Mouse (Mus musculus) heart, postnatal 4 days (tissue): ENCODE measurements around the gene Smyd3. TPM values are rescaled to one million over a fixed set of nuclear protein-coding genes. Genes with fewer than 3 reads are reported as not detected.

Experiments
- DNase-seq: peaks from one replicate; pipeline ENCODE4 v3.0.0; 2021
- total RNA-seq, 2 experiments: library from RNA; stranded (reverse); gene quantifications; 2 replicates each; pipeline ENCODE4 v1.2.3; 2021

Gene Smyd3
- total RNA-seq, 2 experiments from 2014 or later: 8.0 to 8.4 TPM

- no peak for DNase-seq
Measured at GRCm38 (mm10) chr1:179458236-179458986, 59.4 kb downstream of the Smyd3 start.

DNA sequence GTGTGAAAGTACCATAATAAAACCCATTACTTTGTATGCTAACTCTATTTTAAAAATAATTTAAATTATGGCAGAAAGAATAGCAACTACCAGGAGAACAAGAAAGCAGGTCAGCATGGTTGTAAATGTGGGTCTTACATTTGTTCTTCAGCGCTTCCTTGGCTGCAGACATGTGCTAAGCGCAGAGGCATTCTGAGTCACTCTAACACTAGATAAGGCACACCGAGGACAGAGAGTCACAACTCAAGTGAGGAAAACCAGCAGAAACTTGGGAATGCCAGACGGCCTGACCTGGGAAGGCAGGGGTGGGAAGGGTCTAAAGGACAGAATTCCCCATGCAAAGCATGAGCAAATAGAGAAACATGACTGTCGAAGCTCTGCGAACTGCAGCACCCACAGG, 63.2 kb downstream of the Smyd3 start:
- DNase-seq: no peak

- peak; percentile 44 for DNase-seq
Measured at GRCm38 (mm10) chr1:179451211-179451610, 66.6 kb downstream of the Smyd3 start.

GRCm38 (mm10) chr1:179446845-179447212, 71.0 kb downstream of the Smyd3 start:
- DNase-seq: no peak

DNA sequence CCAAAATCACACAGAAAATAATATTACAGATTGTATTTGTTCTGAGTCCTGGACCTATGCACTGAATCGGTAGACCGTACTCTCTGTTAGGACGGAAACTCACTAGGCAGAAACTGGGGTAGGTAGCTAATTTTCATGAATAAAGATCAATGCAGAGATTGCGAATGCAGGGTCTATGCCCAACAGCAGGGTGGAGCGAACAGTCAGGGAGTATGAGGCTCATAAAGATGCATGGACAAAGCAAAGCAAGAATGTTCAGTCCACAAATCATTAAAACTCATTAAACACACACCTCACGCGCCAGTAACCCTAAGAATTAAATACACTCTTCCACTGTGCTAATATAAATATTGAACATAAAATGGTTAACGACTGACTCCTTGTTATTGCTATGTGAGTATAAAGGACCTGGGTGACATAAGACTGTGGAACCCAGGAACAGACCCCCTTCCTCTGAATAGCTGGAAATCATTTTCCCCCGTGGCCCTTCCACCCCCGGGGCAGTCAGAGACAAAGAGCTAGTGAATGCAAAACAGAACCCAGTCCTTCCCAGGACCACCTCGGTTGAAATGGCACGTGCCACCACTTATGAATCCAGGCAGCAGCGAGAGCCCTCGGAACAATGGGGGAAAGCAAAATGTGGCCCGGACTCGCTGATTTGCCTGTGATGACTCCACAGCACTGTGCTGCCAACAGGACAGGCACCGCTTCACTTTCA, 71.6 kb downstream of the Smyd3 start:
- peak; percentile 55 for DNase-seq

- no peak for DNase-seq
Measured at GRCm38 (mm10) chr1:179443835-179444234, 74.0 kb downstream of the Smyd3 start.

- DNase-seq: no peak
Measured at GRCm38 (mm10) chr1:179443423-179443822, 74.4 kb downstream of the Smyd3 start.

DNA sequence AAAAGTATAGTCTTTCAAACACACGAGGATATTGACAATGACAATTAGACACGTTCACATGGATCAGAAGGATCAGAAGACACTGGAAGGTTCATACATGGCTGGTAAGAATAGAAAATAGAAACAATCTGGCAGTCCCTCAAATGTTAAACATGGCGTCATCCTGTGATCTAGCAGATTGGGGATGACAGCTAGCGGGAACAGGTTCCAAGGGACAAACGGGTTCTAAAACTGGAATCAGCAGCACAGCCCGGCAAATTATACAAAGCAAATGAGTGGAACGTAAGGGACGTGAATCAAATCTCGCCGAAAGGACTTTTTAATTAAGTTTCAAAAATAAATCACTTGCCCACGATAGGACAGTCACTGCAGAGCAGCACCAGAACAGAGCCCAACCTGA, 81.2 kb downstream of the Smyd3 start:
- no peak for DNase-seq

DNA sequence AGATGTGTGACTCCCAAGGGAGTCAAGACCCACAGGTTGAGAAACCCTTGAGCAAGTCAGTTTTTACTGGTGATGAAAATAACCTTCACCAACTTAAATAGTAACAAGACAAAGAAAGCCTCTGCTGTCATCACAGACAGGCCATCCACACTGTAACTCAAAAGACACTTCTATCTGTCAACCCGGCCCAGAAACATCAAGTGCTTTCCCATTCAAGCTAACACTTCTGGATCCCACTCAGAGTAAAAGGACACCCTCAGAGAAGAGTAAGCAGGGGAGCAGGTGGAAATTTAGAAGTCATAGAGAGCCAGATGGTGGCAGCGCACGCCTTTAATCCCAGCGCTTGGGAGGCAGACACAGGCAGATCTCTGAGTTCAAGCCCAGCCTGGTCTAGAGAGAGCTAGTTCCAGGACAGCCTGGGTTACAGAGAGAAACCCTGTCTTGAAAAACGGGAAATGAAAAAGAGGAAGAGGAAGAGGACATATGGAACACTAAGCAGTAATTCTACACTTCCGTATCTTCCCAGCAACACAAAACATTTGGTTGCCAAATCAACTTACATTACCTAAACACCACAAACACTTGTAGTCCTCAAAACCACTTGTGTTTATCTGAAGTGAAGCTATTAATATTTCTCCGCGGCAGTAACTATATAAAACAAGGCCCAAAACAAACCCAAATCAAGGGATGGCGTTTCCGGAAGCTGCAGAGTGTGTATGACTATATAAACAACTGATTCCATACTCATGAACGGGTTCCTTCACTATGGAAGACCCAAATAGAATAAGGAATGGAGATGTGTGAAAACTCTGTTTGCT, 83.2 kb downstream of the Smyd3 start:
- no peak for DNase-seq

DNA sequence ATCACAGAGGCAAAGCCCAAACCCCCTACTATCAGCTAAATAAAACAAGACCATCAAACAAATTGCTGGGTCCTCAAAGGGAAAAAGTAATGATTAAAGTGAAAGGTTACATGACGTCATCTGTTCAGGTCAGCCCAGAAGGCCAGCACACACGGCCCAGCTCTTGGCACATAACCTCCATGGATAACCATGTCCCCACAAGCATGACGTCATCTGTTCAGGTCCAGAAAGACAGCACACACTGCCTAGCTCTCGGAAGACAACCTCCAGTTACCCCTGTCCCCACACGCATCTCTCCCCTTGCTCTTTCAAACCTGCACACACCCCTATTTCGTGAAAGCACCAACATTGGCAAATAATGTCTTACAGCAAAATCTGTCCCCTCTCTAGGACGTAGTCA, 84.0 kb downstream of the Smyd3 start:
- DNase-seq: no peak

DNA sequence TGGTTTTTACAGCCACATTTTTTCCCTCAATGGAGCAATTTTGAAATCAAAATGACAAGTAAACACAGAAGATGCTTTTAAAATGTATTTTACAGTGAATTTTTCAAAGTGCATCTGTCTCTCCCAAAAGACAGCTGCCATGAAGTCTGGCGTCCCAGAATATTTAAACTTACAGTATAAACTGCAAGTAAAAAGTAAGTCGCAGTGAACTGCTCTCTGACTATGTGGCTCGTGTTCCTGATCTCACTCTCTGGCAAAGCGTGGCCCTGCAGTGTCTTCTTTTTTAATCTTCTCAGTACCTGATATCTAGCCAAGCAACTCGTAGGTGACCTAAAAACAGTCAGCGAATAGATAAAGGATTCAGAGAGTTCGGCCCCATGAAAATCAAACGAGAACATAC, 84.5 kb downstream of the Smyd3 start:
- no peak for DNase-seq

DNA sequence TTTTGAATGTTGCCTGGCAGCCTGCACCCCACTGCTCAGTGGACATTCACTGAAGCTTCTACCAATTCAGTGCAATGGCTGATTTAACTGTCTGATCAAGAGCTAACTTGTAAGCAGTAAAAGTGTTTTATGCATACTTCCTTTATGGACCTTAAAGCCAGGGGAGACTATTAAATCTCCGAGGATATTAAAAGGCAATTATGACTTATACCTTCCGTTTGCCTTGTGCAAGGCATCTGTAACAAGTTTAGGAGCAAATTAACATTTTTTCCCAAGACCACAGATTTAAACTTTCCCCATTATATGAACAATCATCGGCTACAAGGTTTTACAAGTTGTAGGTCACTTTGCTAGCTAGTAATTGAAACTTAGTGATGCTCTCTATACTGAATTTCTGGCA, 87.8 kb downstream of the Smyd3 start:
- DNase-seq: no peak

GRCm38 (mm10) chr1:179424879-179425472, 92.9 kb downstream of the Smyd3 start:
- DNase-seq: no peak

- DNase-seq: no peak
Measured at GRCm38 (mm10) chr1:179419091-179419490, 98.8 kb downstream of the Smyd3 start.

GRCm38 (mm10) chr1:179408086-179408485, 109.8 kb downstream of the Smyd3 start:
- DNase-seq: no peak

DNA sequence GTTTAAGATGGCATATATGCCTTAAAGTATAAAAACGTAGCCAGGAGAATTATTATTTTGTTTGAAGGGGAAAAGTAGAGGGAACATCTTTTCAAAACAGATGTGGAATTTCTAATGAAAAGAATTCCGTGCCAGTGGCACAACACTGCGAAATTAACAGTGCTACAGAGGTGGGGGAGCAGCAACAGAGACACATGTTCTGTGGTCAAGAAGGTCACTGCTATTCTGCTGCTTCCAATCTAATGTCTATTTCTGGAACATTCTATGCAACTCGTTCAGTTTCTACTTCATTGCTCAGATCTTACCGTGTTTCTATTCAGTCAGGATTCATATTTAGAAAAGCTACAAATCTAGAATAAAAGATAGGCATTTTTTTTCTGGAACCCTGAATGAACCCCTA, 117.0 kb downstream of the Smyd3 start:
- no peak for DNase-seq

DNA sequence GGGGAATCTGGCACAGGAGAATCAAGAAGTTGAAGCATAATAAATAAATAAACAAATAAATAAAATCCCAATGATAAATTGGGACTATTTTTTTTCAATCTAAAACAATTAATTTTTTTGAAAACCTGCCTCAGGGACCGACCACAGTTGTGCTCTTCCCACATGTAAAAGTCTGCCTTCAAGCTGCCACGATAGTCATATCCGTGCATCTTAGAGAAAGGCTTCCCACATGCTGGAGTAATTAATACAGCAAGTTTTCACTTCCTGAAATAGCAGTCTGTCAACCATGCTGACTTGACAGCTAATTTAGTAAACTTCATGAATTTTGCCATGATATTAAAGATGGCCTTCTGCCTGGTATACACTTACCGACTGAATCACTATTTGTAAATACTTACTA, 119.2 kb downstream of the Smyd3 start:
- no peak for DNase-seq

DNA sequence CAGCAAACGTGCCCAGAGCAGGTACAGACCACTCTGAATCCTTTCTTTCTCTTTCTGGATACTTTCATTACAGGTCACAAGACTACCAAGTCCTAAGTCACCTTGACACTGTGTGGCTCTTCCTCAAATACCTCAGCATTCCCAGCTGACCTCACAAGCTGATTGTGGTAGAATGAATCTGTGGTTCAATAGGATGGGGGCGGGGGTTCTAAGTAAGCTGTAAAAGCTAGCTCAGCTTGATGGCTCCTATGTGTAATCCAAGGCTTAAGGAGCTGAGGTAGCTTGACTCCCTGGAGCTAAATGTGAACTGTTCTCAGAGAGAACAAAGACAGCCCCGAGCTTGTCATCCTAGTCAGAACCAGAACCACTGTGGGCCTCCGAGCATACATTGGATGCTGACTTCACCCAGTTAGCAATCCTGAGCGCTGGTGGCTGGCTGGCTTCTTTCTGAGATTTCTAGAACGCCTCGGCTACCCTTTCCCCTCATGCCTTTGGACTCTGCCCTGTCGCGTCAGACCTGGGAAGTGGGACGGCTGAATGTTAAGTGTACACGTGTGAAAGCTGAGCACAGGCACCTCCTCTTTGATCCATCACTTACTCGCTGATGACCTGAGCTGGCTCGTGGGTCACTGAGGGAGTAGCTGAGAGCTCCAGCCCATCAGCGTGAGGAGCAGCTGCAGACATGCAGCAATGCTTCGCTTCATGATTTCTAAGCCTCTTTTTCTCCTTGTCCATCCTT, 131.4 kb downstream of the Smyd3 start:
- DNase-seq: no peak

DNA sequence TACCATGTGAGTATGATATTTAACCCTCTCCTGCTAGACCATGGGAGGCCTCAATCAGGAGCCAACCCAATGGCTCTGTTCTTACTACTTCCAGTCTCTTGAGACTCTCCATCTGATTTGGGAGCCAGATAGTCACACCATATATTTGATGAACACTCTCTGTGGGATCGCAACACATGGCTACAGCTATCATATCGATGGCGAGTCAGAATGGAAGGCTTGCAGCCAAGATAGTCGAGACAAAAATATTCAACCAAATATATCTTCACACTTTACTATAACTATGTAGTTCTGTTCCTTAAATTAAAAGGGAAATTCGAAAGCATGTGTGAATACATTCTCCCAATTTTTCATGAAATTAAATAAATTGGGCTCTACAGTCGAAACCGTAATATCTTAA, 132.2 kb downstream of the Smyd3 start:
- no peak for DNase-seq

- DNase-seq: no peak
Measured at GRCm38 (mm10) chr1:179384296-179384695, 133.5 kb downstream of the Smyd3 start.

DNA sequence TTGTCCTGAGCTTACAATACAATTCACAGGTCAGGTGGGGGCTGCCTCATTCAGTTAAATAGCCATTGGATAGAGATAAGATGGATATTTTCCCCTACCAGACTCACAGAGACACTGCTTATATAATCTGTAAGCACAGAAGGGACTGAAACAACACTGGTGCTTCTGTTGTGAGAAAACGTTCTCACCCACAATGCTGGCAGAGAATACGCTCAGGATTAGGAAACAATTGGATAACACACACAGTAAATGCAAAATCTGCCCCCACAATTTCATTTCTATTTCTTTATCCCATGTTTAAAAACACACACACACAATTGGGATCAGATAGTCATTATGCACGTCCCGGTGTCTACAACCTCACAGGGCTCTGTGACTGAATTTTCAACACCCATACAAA, 139.7 kb downstream of the Smyd3 start:
- DNase-seq: no peak

DNA sequence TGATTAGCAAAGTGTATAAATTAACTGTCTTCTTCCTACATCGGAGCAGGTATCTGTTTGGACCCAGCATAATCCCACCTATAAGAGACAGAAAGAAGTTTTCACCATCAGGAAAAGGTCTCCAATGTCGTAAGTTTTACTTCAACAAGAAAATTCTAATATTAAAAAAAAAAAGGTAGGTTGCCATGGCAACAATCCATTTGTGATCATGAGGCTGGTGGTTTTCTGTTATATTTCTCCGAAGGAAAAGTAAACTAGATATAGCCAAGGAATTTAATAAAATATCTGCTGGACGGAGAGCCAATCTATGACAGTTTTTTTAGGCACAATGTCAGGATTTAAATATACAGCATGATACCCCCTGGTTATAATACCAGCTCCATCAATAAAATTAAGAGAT, 142.9 kb downstream of the Smyd3 start:
- no peak for DNase-seq
